Mouse (Mus musculus): ENCODE data around the gene Phyh. TPM values are rescaled to one million over a fixed set of nuclear protein-coding genes. Genes with fewer than 3 reads are reported as not detected.
A peak's percentile ranks its signal among the peaks of the same experiment; 100 is the strongest.

Phyh gene
- polyA plus RNA-seq, 1 experiment from 2014 or later = 63.1 TPM

GRCm38 (mm10) chr2:4975807-4976206, 57.0 kb downstream of the Phyh start, which contains the start of gene Ucma:
TSS of gene Ucma (plus strand) at chr2:4976122.
- no peak within 1 kb of the TSS for H3K4me3 ChIP-seq (replicated peaks; ENCODE audit: low read depth, low read length)
- H3K9ac ChIP-seq (replicated peaks; ENCODE audit: low read length) = no peak within 1 kb of the TSS
- no peaks in the 10 kb centered on the region for H3K9me3 ChIP-seq (ENCODE audit: control insufficient read depth, low read length)
- no peak within 1 kb of the TSS for H3K27ac ChIP-seq (replicated peaks; ENCODE audit: low read depth, low read length)
- H3K4me2 ChIP-seq (ENCODE audit: low read length) = no peak within 1 kb of the TSS
- ATAC-seq (ENCODE audit: low FRiP score, low TSS enrichment) (no peak), DNase-seq (no peak)
- H3K36me3 ChIP-seq (ENCODE audit: control insufficient read depth, insufficient read depth, low read length) = no peaks in the 10 kb centered on the region
- no peaks in the 10 kb centered on the region for H3K27me3 ChIP-seq (ENCODE audit: control insufficient read depth, insufficient read depth, low read length)
- 76% methylated on average over 5 of the region's 5 CpGs for WGBS
- H3K4me1 ChIP-seq (ENCODE audit: control insufficient read depth, insufficient read depth, low read length) = no peaks in the 10 kb centered on the region

- ATAC-seq (ENCODE audit: low FRiP score, low TSS enrichment) = no peak
These were observed 59.3 kb downstream of the Phyh start for GRCm38 (mm10) chr2:4978091-4978490.

GRCm38 (mm10) chr2:4983987-4984386, 65.2 kb downstream of the Phyh start:
- Histone ChIP-seq H3K36me3 (ENCODE audit: control insufficient read depth, insufficient read depth, low read length) (no peaks in the 10 kb centered on the region), H3K4me1 (ENCODE audit: control insufficient read depth, insufficient read depth, low read length) (no peaks in the 10 kb centered on the region), H3K4me2 (ENCODE audit: low read length) (no peak overlapping the region), H3K9ac (replicated peaks; ENCODE audit: low read length) (no peak overlapping the region), H3K9me3 (ENCODE audit: control insufficient read depth, low read length) (no peaks in the 10 kb centered on the region), H3K27me3 (ENCODE audit: control insufficient read depth, insufficient read depth, low read length) (no peaks in the 10 kb centered on the region), H3K27ac (replicated peaks; ENCODE audit: low read depth, low read length) (no peak overlapping the region), H3K4me3 (replicated peaks; ENCODE audit: low read depth, low read length) (no peak overlapping the region)
- DNase-seq = no peak
- no peak for ATAC-seq (ENCODE audit: low FRiP score, low TSS enrichment)
- 29% methylated on average over 5 of the region's 5 CpGs for WGBS

More at GRCm38 (mm10) chr2:4978091-4978490, 59.3 kb downstream of the Phyh start:
- 46% methylated on average over 8 of the region's 8 CpGs for WGBS
- H3K9ac ChIP-seq (replicated peaks; ENCODE audit: low read length) = no peak overlapping the region
- DNase-seq = peak; percentile 5
- no peaks in the 10 kb centered on the region for H3K36me3 ChIP-seq (ENCODE audit: control insufficient read depth, insufficient read depth, low read length)
- H3K9me3 ChIP-seq (ENCODE audit: control insufficient read depth, low read length) = no peaks in the 10 kb centered on the region
- no peak overlapping the region for H3K4me3 ChIP-seq (replicated peaks; ENCODE audit: low read depth, low read length)
- H3K27me3 ChIP-seq (ENCODE audit: control insufficient read depth, insufficient read depth, low read length) = no peaks in the 10 kb centered on the region
- no peak overlapping the region for H3K27ac ChIP-seq (replicated peaks; ENCODE audit: low read depth, low read length)
- no peak overlapping the region for H3K4me2 ChIP-seq (ENCODE audit: low read length)
- no peaks in the 10 kb centered on the region for H3K4me1 ChIP-seq (ENCODE audit: control insufficient read depth, insufficient read depth, low read length)

GRCm38 (mm10) chr2:4985000-4985399, 66.2 kb downstream of the Phyh start:
- Histone ChIP-seq H3K9ac (replicated peaks; ENCODE audit: low read length) (no peak overlapping the region), H3K27ac (replicated peaks; ENCODE audit: low read depth, low read length) (no peak overlapping the region), H3K9me3 (ENCODE audit: control insufficient read depth, low read length) (no peaks in the 10 kb centered on the region), H3K27me3 (ENCODE audit: control insufficient read depth, insufficient read depth, low read length) (no peaks in the 10 kb centered on the region), H3K4me2 (ENCODE audit: low read length) (no peak overlapping the region), H3K36me3 (ENCODE audit: control insufficient read depth, insufficient read depth, low read length) (no peaks in the 10 kb centered on the region), H3K4me3 (replicated peaks; ENCODE audit: low read depth, low read length) (no peak overlapping the region), H3K4me1 (ENCODE audit: control insufficient read depth, insufficient read depth, low read length) (no peaks in the 10 kb centered on the region)
- DNase-seq = no peak
- 84% methylated on average over 6 of the region's 6 CpGs for WGBS
- ATAC-seq (ENCODE audit: low FRiP score, low TSS enrichment) = no peak

GRCm38 (mm10) chr2:4986798-4987197, 68.0 kb downstream of the Phyh start:
- no peak overlapping the region for H3K27ac ChIP-seq (replicated peaks; ENCODE audit: low read depth, low read length)

DNA sequence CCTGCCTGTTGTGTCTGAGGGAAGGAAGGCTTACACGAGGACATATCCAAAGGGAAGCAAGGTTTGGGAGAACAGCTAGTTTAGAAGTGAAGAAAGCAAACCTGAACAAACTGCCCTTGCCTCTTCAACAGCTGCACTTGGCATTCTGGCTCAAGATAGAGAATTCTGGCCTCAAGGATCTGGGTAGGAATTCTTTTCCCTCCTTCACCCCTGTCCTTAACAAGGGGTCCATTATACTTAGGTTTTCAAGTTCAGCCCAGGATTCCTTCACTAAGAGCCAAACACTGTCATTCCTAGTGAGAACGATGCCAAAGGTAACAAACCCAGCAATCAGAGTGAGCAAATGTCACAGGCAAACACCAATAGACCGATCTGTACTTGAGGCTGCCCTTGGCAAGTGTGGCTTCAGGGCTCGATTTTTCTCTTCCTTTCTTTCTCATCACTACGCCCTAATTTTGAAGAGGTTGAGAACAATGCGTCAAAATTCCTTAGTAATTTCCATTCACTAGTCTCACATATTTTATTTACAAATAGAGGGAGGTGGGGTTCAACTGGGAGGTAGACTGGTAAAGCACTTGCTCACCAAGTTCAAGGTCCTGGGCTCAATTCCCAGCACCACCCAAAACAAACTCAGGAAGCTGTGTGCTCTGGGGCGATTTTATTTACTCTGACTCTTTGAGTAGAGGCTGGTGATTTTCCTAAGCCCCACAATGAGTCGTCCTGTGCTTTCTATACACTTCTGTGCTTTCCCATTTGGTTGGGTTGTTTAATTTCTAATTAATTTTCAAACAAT, 68.8 kb downstream of the Phyh start:
- Histone ChIP-seq H3K4me2 (ENCODE audit: low read length) (no peak overlapping the region), H3K27ac (replicated peaks; ENCODE audit: low read depth, low read length) (no peak overlapping the region), H3K4me3 (replicated peaks; ENCODE audit: low read depth, low read length) (no peak overlapping the region), H3K36me3 (ENCODE audit: control insufficient read depth, insufficient read depth, low read length) (0 out of 2 replicates have a peak, but pooled peaks cover 2% of the 10 kb centered on the region), H3K27me3 (ENCODE audit: control insufficient read depth, insufficient read depth, low read length) (no peaks in the 10 kb centered on the region), H3K4me1 (ENCODE audit: control insufficient read depth, insufficient read depth, low read length) (no peaks in the 10 kb centered on the region), H3K9me3 (ENCODE audit: control insufficient read depth, low read length) (no peaks in the 10 kb centered on the region), H3K9ac (replicated peaks; ENCODE audit: low read length) (no peak overlapping the region)
- no peak for ATAC-seq (ENCODE audit: low FRiP score, low TSS enrichment)
- WGBS = 89% methylated on average over 8 of the region's 8 CpGs
- no peak for DNase-seq

More at GRCm38 (mm10) chr2:4986798-4987197, 68.0 kb downstream of the Phyh start:
- no peak for DNase-seq
- Histone ChIP-seq H3K9ac (replicated peaks; ENCODE audit: low read length) (no peak overlapping the region), H3K36me3 (ENCODE audit: control insufficient read depth, insufficient read depth, low read length) (no peaks in the 10 kb centered on the region), H3K9me3 (ENCODE audit: control insufficient read depth, low read length) (no peaks in the 10 kb centered on the region), H3K4me2 (ENCODE audit: low read length) (no peak overlapping the region), H3K4me3 (replicated peaks; ENCODE audit: low read depth, low read length) (no peak overlapping the region), H3K27me3 (ENCODE audit: control insufficient read depth, insufficient read depth, low read length) (no peaks in the 10 kb centered on the region), H3K4me1 (ENCODE audit: control insufficient read depth, insufficient read depth, low read length) (no peaks in the 10 kb centered on the region)
- no peak for ATAC-seq (ENCODE audit: low FRiP score, low TSS enrichment)
- 90% methylated on average over 4 of the region's 4 CpGs for WGBS

Other genes with a start within 250 kb of the Phyh start
- 6.3 and 6.8 TPM in 2 replicates for gene Bend7, start 201.2 kb upstream of the Phyh start, polyA plus RNA-seq (2014; fragmentation: Nextera tagmentation; extraction: Ambion mirVana)
- 50.9 and 83.9 TPM in 2 replicates for gene Sephs1, start 37.5 kb upstream of the Phyh start, polyA plus RNA-seq (2014; fragmentation: Nextera tagmentation; extraction: Ambion mirVana)
- gene Ucma, start 57.1 kb downstream of the Phyh start, polyA plus RNA-seq (2014; fragmentation: Nextera tagmentation; extraction: Ambion mirVana) = 0.71 and 1.5 TPM in 2 replicates
- gene Mcm10, start 93.8 kb downstream of the Phyh start, polyA plus RNA-seq (2014; fragmentation: Nextera tagmentation; extraction: Ambion mirVana) = 2.8 and 6.5 TPM in 2 replicates
- gene Optn, start 145.0 kb downstream of the Phyh start, polyA plus RNA-seq (2014; fragmentation: Nextera tagmentation; extraction: Ambion mirVana) = 12.1 and 13.6 TPM in 2 replicates
- 5.0 and 7.8 TPM in 2 replicates for gene Ccdc3, start 218.8 kb downstream of the Phyh start, polyA plus RNA-seq (2014; fragmentation: Nextera tagmentation; extraction: Ambion mirVana)